Mouse (Mus musculus): ENCODE data around the gene Lta. TPM values are rescaled to one million over a fixed set of nuclear protein-coding genes. Genes with fewer than 3 reads are reported as not detected.
A peak's percentile ranks its signal among the peaks of the same experiment; 100 is the strongest.

Lta gene
- polyA plus RNA-seq, 1 experiment: 1.1 TPM

- Histone ChIP-seq H3K4me3 (ENCODE audit: insufficient read depth, low read depth, low read length) (no peak overlapping the region), H3K27me3 (replicated peaks; ENCODE audit: control insufficient read depth, insufficient read depth, low read length) (no peaks in the 10 kb centered on the region), H3K4me1 (ENCODE audit: control insufficient read depth, insufficient read depth, low read length) (peaks cover 4% of the 10 kb centered on the region; the same call in 1 of the 2 replicates), H3K36me3 (ENCODE audit: control insufficient read depth, insufficient read depth, low read length) (peaks cover 13% of the 10 kb centered on the region), H3K27ac (ENCODE audit: insufficient read depth, low read depth, low read length) (no peak overlapping the region)
- TF ChIP-seq CTCF (conservative IDR thresholded peaks at IDR 0.05; ENCODE audit: insufficient read depth, insufficient read length, low read depth, low read length) (no peak), POLR2A (IDR thresholded peaks at IDR 0.05; ENCODE audit: low read depth, low read length) (no peak)
- 80% methylated on average over 3 of the region's 3 CpGs for WGBS
- no peak for DNase-seq
These were observed 45.4 kb upstream of the Lta start for GRCm38 (mm10) chr17:35250348-35251120.

- 56% methylated on average over 19 of the region's 19 CpGs for WGBS
- no peak overlapping the region for H3K27ac ChIP-seq (ENCODE audit: insufficient read depth, low read depth, low read length)
- no peak for TF ChIP-seq POLR2A (IDR thresholded peaks at IDR 0.05; ENCODE audit: low read depth, low read length)
- TF ChIP-seq CTCF (conservative IDR thresholded peaks at IDR 0.05; ENCODE audit: insufficient read depth, insufficient read length, low read depth, low read length): no peak
These were observed 44.5 kb upstream of the Lta start for GRCm38 (mm10) chr17:35249451-35250197.

DNA sequence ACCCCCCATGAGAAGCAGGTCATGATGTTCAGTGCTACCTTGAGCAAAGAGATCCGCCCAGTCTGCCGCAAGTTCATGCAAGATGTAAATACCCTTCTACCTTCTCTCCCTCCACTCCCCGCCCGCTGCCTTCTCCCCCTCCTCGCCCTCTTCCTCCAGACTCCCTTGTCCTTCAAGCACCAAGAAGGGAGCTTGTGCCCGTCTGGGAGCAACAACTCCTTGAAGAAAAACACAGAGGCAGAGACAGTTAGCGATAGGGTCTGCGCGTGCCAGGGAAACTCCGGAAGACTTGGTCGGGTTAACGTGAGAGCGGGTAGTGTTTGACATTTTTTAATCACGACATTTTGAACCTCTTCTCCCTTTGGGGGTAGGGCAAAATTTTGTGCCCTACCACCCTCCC, 43.8 kb upstream of the Lta start:
- Histone ChIP-seq H3K4me3 (ENCODE audit: insufficient read depth, low read depth, low read length) (no peak overlapping the region), H3K36me3 (ENCODE audit: control insufficient read depth, insufficient read depth, low read length) (peaks cover 14% of the 10 kb centered on the region), H3K27ac (ENCODE audit: insufficient read depth, low read depth, low read length) (no peak overlapping the region), H3K4me1 (ENCODE audit: control insufficient read depth, insufficient read depth, low read length) (peaks cover 13% of the 10 kb centered on the region; the same call in 1 of the 2 replicates), H3K27me3 (replicated peaks; ENCODE audit: control insufficient read depth, insufficient read depth, low read length) (no peaks in the 10 kb centered on the region)
- no peak for DNase-seq
- no peak for TF ChIP-seq POLR2A (IDR thresholded peaks at IDR 0.05; ENCODE audit: low read depth, low read length)
- TF ChIP-seq CTCF (conservative IDR thresholded peaks at IDR 0.05; ENCODE audit: insufficient read depth, insufficient read length, low read depth, low read length): no peak
- WGBS: 77% methylated on average over 14 of the region's 14 CpGs

More at GRCm38 (mm10) chr17:35249451-35250197, 44.5 kb upstream of the Lta start:
- no peaks in the 10 kb centered on the region for H3K27me3 ChIP-seq (replicated peaks; ENCODE audit: control insufficient read depth, insufficient read depth, low read length)
- no peak for DNase-seq
- H3K4me1 ChIP-seq (ENCODE audit: control insufficient read depth, insufficient read depth, low read length): peaks cover 7% of the 10 kb centered on the region; the same call in 1 of the 2 replicates
- H3K4me3 ChIP-seq (ENCODE audit: insufficient read depth, low read depth, low read length): no peak overlapping the region
- peaks cover 13% of the 10 kb centered on the region for H3K36me3 ChIP-seq (ENCODE audit: control insufficient read depth, insufficient read depth, low read length)

DNA sequence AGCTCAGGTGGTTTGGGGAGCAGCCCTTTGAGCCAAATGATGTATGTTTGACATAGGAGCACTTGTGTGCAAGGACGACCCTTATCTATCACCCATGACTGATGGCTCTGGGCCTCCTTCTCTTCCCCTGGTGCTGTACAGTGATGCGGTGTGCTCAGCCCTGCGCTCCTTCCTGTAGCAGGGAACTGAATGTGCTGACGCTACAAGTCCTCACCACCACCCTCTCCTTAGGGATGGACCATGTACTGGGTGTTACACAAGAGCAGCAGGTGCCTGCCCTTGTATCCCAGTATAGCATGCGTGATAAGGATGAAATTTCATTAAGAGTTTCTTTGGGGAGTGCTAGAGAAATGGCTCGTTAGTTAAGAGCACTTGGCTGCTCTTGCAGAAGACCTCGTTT, 42.0 kb upstream of the Lta start:
- DNase-seq: peak; percentile 54
- 51% methylated on average over 7 of the region's 7 CpGs for WGBS
- no peaks in the 10 kb centered on the region for H3K27me3 ChIP-seq (replicated peaks; ENCODE audit: control insufficient read depth, insufficient read depth, low read length)
- TF ChIP-seq CTCF (conservative IDR thresholded peaks at IDR 0.05; ENCODE audit: insufficient read depth, insufficient read length, low read depth, low read length): no peak
- TF ChIP-seq POLR2A (IDR thresholded peaks at IDR 0.05; ENCODE audit: low read depth, low read length): no peak
- peaks cover 13% of the 10 kb centered on the region; the same call in 1 of the 2 replicates for H3K4me1 ChIP-seq (ENCODE audit: control insufficient read depth, insufficient read depth, low read length)
- H3K27ac ChIP-seq (ENCODE audit: insufficient read depth, low read depth, low read length): no peak overlapping the region
- H3K4me3 ChIP-seq (ENCODE audit: insufficient read depth, low read depth, low read length): no peak overlapping the region
- H3K36me3 ChIP-seq (ENCODE audit: control insufficient read depth, insufficient read depth, low read length): peaks cover 17% of the 10 kb centered on the region

DNA sequence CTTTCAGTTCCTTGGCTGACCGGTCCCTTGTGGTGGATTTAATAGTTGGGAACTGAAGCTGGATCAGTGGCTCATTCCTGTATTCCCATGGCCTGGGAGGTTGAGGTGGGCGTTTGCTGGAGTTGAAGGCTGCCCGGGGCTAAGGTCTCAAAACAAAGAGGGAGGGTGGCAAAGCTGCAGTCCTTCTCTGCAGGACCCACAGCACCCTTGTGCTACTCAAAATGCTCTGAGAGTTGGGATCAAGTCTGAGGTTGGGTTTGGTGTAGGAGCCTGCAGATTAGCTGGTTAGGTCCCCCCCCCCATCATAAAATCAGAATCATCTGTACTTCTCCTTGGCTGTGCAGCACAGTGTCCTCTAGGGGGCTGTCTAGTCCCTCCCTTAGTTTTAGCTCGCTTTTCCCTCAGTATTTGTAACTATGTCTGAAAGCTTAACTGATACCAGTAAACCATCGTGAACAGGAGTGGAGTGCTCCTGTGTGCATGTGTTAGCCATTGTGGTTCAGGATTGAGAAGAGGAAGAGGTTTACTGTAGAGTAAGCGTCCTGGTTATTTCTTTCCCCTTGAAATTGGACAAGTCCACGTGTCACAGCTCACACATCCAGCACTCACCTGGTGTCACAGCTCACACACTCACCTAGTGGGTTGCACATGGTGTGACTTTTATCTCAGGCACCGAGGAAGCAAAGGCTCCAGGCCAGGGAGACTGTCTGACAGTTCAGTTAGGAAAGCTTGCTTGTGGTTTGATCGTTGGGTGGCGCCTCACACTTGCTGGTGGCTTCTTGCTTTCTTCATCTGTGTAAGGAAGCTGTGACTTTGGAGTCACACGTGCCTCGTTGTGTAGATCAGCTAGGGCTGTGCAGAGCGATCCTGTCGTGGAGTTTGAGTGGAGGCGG, 40.8 kb upstream of the Lta start:
- DNase-seq: no peak
- TF ChIP-seq CTCF (conservative IDR thresholded peaks at IDR 0.05; ENCODE audit: insufficient read depth, insufficient read length, low read depth, low read length) (peak; percentile 44), POLR2A (IDR thresholded peaks at IDR 0.05; ENCODE audit: low read depth, low read length) (no peak)

DNA sequence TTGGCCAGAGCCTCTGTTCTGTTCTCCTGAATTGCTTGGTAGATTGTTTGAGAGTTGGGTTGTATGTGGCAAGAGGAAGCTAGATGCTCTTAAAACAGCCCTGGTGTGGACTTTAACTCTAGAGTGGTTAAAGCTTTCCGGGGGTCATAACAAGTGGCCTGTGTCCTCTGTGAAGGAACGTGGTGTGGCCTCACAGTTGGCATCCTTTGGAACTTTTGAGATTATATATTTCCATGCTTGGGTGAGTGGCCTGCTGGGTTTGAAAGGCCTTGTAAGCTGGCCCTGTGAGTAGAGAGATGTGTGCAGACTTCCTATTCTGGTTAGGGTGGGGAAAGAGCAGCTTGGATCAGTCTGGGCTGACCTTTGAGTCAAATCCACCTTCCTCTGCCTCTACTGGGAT, 39.8 kb upstream of the Lta start:
- Histone ChIP-seq H3K36me3 (ENCODE audit: control insufficient read depth, insufficient read depth, low read length) (peaks cover 12% of the 10 kb centered on the region), H3K4me1 (ENCODE audit: control insufficient read depth, insufficient read depth, low read length) (peaks cover 17% of the 10 kb centered on the region; the same call in 1 of the 2 replicates), H3K4me3 (ENCODE audit: insufficient read depth, low read depth, low read length) (no peak overlapping the region), H3K27ac (ENCODE audit: insufficient read depth, low read depth, low read length) (peak overlapping the region; percentile 16; the same call in 1 of the 2 replicates), H3K27me3 (replicated peaks; ENCODE audit: control insufficient read depth, insufficient read depth, low read length) (no peaks in the 10 kb centered on the region)
- DNase-seq: peak; percentile 61
- TF ChIP-seq CTCF (conservative IDR thresholded peaks at IDR 0.05; ENCODE audit: insufficient read depth, insufficient read length, low read depth, low read length) (no peak), POLR2A (IDR thresholded peaks at IDR 0.05; ENCODE audit: low read depth, low read length) (no peak)
- 17% methylated on average over 2 of the region's 2 CpGs for WGBS

More for the DNA sequence above, 40.8 kb upstream of the Lta start:
- Histone ChIP-seq H3K27ac (ENCODE audit: insufficient read depth, low read depth, low read length) (no peak overlapping the region), H3K27me3 (replicated peaks; ENCODE audit: control insufficient read depth, insufficient read depth, low read length) (no peaks in the 10 kb centered on the region), H3K4me3 (ENCODE audit: insufficient read depth, low read depth, low read length) (no peak overlapping the region), H3K36me3 (ENCODE audit: control insufficient read depth, insufficient read depth, low read length) (peaks cover 15% of the 10 kb centered on the region), H3K4me1 (ENCODE audit: control insufficient read depth, insufficient read depth, low read length) (peaks cover 13% of the 10 kb centered on the region; the same call in 1 of the 2 replicates)
- 61% methylated on average over 15 of the region's 15 CpGs for WGBS

All from kidney, adult 2 months (tissue).